Mouse (Mus musculus) intestine, embryonic 15.5 days (tissue): ENCODE results near the gene Timmdc1. TPM values are rescaled to one million over a fixed set of nuclear protein-coding genes. Genes with fewer than 3 reads are reported as not detected.

Experiments used
- ATAC-seq: fragments of 200-750 bp; cut with Nextera tagmentation; 2 replicates; pipeline ENCODE4 v1.8.0; 2017; ENCODE audit warnings: moderate TSS enrichment, moderate library complexity
- H3K27ac ChIP-seq: fragments of 300-500 bp; sonication (generic); 2 replicates; pipeline ENCODE4 v1.5.1; 2015; ENCODE audit warnings: mild to moderate bottlenecking, inconsistent platforms
- H3K27me3 ChIP-seq: fragments of 300-500 bp; sonication (generic); replicated peaks from 2 replicates; pipeline ENCODE4 v1.6.1; 2015; ENCODE audit warnings: inconsistent platforms
- H3K36me3 ChIP-seq: fragments of 300-500 bp; sonication (generic); 2 replicates; pipeline ENCODE4 v1.6.1; 2015; ENCODE audit warnings: inconsistent platforms
- H3K4me1 ChIP-seq: fragments of 300-500 bp; sonication (generic); replicated peaks from 2 replicates; pipeline ENCODE4 v1.6.1; 2015; ENCODE audit warnings: inconsistent platforms
- H3K4me2 ChIP-seq: fragments of 300-500 bp; sonication (generic); replicated peaks from 2 replicates; pipeline ENCODE4 v1.6.1; 2015; ENCODE audit warnings: mild to moderate bottlenecking, inconsistent platforms
- H3K4me3 ChIP-seq: fragments of 300-500 bp; sonication (generic); replicated peaks from 2 replicates; pipeline ENCODE4 v1.5.1; 2015; ENCODE audit warnings: inconsistent platforms
- H3K9ac ChIP-seq: fragments of 300-500 bp; sonication (generic); 2 replicates; pipeline ENCODE4 v1.6.1; 2015; ENCODE audit warnings: inconsistent platforms
- H3K9me3 ChIP-seq: fragments of 300-500 bp; sonication (generic); 2 replicates; pipeline ENCODE4 v1.6.1; 2016; ENCODE audit warnings: inconsistent platforms
- WGBS: fragments of 180-500 bp; shearing (Covaris S2); methylation state at CpG from one replicate; pipeline ENCODE4 v1.1.7; 2015; 5-methylcytosine and 5-hydroxymethylcytosine counted together
- polyA plus RNA-seq: library from polyadenylated mRNA; unstranded; fragments of >200 nt; fragmentation: Nextera tagmentation; extraction: Ambion mirVana; gene quantifications from 2 replicates; pipeline ENCODE4 v1.2.1, GENCODE M21; 2015

Timmdc1 gene
- polyA plus RNA-seq, 1 experiment from 2014 or later: 25.6 TPM

DNA sequence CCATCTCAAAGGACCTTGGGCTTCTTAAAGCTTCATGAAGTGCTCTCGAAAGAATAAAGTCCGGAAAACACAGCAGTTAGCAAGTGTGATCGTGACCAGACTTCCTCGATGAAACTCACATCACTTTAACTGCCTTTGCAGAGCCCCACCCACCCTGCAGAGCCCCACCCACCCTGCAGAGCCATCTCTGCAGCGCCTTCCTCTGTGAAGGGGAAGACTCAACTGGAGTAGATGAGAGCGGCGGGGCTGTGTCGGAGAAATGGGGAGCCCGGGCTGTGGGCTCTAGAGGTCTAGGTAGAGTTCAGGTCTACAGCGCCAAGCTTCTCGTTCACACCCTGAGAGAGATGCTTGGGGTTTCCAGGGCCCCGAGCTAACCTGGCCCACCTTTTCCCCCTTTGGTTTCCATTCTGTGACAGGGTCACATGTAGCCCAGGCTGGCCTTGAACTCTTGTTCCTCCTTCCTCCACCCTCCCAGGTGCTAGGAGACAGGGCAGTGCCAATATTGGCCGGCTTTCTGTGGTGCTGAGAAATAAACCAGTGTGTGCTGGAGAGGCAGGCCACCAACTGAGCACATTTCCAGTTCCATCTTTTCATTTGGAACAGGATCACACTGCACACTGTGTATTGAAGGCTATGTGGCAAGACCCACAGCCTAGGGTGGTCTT lies 16.4 kb upstream of the Timmdc1 start:
- H3K27ac ChIP-seq: no peak overlapping the region
- H3K4me2 ChIP-seq: no peak overlapping the region
- H3K36me3 ChIP-seq: peaks cover 21% of the 10 kb centered on the region
- no peaks in the 10 kb centered on the region for H3K27me3 ChIP-seq
- H3K4me1 ChIP-seq: no peaks in the 10 kb centered on the region
- H3K9ac ChIP-seq: no peak overlapping the region
- 89% methylated on average over 13 of the region's 13 CpGs for WGBS
- no peaks in the 10 kb centered on the region for H3K9me3 ChIP-seq
- no peak for ATAC-seq
- H3K4me3 ChIP-seq: no peak overlapping the region

DNA sequence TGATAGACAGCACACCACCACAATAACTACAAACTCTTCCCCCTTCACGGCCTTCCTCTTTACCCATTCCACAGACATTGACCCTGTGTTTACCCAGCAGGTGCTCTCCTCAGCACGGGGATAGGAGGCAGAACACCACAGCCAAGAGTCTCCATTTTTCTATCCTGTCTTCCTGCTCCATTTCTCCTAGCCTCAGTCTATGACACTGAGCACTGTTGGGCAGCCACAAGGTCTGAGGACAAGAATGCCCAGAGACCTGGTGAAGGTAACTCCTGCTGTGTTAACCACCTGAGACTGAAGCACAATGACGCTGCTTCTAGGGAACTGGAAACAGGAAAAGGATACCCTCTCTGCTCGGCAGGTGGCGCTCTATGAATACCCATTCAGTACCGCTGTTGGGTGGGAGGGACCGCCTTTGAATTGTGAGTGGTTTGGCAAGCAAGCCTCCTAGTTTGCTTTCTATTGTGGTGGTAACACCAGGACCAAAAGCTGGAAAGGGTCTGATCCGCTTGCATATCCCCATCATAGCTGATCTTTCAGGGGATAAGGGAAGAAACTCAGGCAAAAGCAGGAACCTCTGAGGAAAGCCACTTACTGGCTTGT lies 14.2 kb upstream of the Timmdc1 start:
- Histone ChIP-seq H3K9me3 (no peaks in the 10 kb centered on the region), H3K9ac (no peak overlapping the region), H3K27me3 (no peaks in the 10 kb centered on the region), H3K4me1 (no peaks in the 10 kb centered on the region), H3K4me3 (no peak overlapping the region), H3K27ac (no peak overlapping the region), H3K36me3 (peaks cover 28% of the 10 kb centered on the region), H3K4me2 (no peak overlapping the region)
- ATAC-seq: peak; percentile 66
- WGBS: 40% methylated on average over 8 of the region's 8 CpGs

DNA sequence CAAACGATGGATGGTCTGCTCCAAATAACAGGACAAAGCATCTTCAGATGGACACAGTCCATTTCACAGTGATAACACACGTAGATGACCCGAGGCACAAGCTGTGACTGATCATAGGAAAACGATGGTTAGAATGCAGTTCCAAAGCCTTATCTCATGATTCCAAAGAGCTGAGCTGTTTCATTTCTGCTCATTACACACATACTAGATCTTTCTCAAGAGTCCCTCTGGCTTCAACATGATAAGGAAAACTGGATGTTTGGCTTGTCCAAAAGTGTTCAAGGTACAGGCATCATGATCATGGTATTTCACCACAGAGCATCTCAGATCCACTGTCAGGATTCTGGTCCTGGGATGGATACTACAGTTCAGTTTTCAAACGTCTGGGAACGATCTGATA lies 3.8 kb upstream of the Timmdc1 start:
- no peak overlapping the region for H3K9ac ChIP-seq
- 85% methylated on average over 6 of the region's 6 CpGs for WGBS

DNA sequence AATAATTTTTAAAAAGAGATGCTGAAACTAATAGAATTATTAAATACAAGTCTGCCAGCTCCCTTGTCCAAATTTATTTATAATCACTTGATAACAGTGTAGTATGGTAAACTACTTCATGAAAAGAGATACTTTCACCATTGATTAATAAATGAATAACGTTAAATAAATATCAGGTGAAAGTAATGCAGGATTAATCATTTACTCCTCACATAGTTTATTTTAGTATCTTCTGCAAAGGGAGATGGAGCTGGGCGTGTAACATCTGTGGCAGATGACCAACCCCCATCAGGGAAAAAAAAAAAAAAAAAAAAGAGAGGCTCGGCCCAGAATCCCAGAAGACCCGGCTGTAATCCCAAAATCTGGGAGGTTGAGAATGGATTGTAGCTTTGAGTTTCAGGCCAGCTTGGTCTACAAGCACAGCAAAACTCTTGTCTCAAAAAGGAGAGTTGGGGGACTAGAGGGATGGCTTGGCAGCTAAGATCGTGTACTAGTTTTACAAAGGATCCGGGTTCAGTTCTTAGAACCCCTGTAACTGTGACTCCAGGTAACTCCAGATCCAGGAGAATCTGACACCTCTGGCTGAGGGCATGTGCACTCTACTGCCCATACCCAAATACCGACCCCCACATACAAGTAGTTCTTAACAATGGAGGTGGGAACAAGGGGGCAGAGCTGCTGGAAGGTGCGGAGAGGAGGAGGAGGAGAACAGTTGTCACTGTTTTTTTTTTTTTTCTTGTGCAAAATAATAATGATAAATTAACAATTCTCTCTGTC lies 1.1 kb downstream of the Timmdc1 start:
- no peaks in the 10 kb centered on the region for H3K27me3 ChIP-seq
- no peak for ATAC-seq
- 0 out of 2 replicates have a peak overlapping the region, but pooled peaks have one; percentile 8 for H3K9ac ChIP-seq
- H3K4me3 ChIP-seq: peak overlapping the region; percentile 93
- 20% methylated on average over 8 of the region's 8 CpGs for WGBS
- H3K4me2 ChIP-seq: peak overlapping the region; percentile 53
- no peaks in the 10 kb centered on the region for H3K9me3 ChIP-seq
- peaks cover 3% of the 10 kb centered on the region; the same call in 1 of the 2 replicates for H3K36me3 ChIP-seq
- peaks cover 8% of the 10 kb centered on the region; the same call in 1 of the 2 replicates for H3K4me1 ChIP-seq
- no peak overlapping the region for H3K27ac ChIP-seq

More for the DNA sequence above, 3.8 kb upstream of the Timmdc1 start:
- Histone ChIP-seq H3K9me3 (no peaks in the 10 kb centered on the region), H3K36me3 (peaks cover 8% of the 10 kb centered on the region), H3K4me2 (no peak overlapping the region), H3K27ac (no peak overlapping the region), H3K4me3 (no peak overlapping the region), H3K27me3 (no peaks in the 10 kb centered on the region), H3K4me1 (peaks cover 8% of the 10 kb centered on the region; the same call in 1 of the 2 replicates)
- no peak for ATAC-seq

GRCm38 (mm10) chr16:38519140-38519539 lies 3.3 kb downstream of the Timmdc1 start:
- Histone ChIP-seq H3K4me3 (no peak overlapping the region), H3K27ac (no peak overlapping the region), H3K27me3 (no peaks in the 10 kb centered on the region), H3K4me2 (no peak overlapping the region), H3K9me3 (no peaks in the 10 kb centered on the region), H3K9ac (no peak overlapping the region), H3K4me1 (peaks cover 8% of the 10 kb centered on the region; the same call in 1 of the 2 replicates), H3K36me3 (peaks cover 5% of the 10 kb centered on the region; the same call in 1 of the 2 replicates)
- WGBS: 96% methylated on average over 2 of the region's 2 CpGs
- no peak for ATAC-seq

DNA sequence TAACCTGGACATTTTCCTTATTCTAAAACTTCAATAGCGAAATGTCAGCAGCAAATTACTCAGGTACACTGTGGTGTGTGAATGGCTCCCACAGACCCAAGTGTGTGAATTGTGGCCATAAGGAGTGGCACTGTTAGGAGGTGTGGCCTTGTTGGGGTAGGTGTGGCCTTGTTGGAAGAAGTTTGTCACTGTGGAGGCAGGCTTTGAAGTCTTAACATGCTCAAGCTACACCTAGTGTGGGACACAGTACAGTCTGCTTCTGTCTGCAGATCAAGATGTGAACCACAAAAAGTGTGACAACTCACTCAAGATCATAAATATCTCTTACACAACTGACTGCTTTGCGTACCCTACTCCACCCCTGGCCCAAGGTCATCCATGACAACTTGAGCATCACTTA lies 11.6 kb downstream of the Timmdc1 start:
- Histone ChIP-seq H3K4me1 (no peaks in the 10 kb centered on the region), H3K9me3 (no peaks in the 10 kb centered on the region), H3K27me3 (no peaks in the 10 kb centered on the region), H3K9ac (no peak overlapping the region), H3K4me3 (no peak overlapping the region), H3K36me3 (peaks cover 13% of the 10 kb centered on the region), H3K4me2 (no peak overlapping the region), H3K27ac (no peak overlapping the region)
- 89% methylated on average over 2 of the region's 2 CpGs for WGBS
- ATAC-seq: 0 out of 2 replicates have a peak, but pooled peaks have one; percentile 21

- Histone ChIP-seq H3K27me3 (no peaks in the 10 kb centered on the region), H3K9ac (no peak overlapping the region), H3K36me3 (peaks cover 11% of the 10 kb centered on the region; the same call in 1 of the 2 replicates), H3K4me2 (no peak overlapping the region), H3K4me3 (no peak overlapping the region), H3K4me1 (0 out of 2 replicates have a peak, but pooled peaks cover 4% of the 10 kb centered on the region), H3K9me3 (no peaks in the 10 kb centered on the region), H3K27ac (no peak overlapping the region)
- WGBS: 80% methylated on average over 4 of the region's 4 CpGs
- ATAC-seq: peak; percentile 78
These were observed 16.3 kb downstream of the Timmdc1 start for GRCm38 (mm10) chr16:38506041-38506634.

DNA sequence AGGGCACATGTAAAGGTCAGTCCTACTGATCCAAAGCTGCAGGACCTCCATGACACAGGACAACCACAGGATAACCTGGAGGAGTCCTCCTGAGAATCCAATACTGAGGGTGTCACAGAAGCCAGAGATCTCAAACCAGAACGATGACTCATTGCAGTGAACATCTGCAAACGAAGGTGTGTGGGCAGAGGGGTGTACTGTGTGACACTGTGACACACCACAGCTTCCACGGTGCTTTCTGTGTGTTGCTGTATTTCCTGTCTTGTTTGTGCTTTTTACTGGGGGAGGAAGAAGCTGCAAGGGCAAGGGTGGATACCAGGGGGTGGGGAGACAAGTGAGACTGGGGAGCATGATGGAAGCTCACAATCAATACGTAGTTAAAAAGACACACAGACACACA lies 18.9 kb downstream of the Timmdc1 start:
- no peaks in the 10 kb centered on the region for H3K27me3 ChIP-seq
- H3K27ac ChIP-seq: no peak overlapping the region
- peaks cover 9% of the 10 kb centered on the region; the same call in 1 of the 2 replicates for H3K36me3 ChIP-seq
- H3K4me2 ChIP-seq: no peak overlapping the region
- ATAC-seq: 0 out of 2 replicates have a peak, but pooled peaks have one; percentile 2
- H3K9me3 ChIP-seq: no peaks in the 10 kb centered on the region
- H3K4me1 ChIP-seq: 0 out of 2 replicates have a peak, but pooled peaks cover 4% of the 10 kb centered on the region
- 84% methylated on average over 4 of the region's 4 CpGs for WGBS
- H3K4me3 ChIP-seq: no peak overlapping the region
- no peak overlapping the region for H3K9ac ChIP-seq

- Histone ChIP-seq H3K27me3 (no peaks in the 10 kb centered on the region), H3K4me3 (no peak overlapping the region), H3K36me3 (0 out of 2 replicates have a peak, but pooled peaks cover 13% of the 10 kb centered on the region), H3K4me2 (no peak overlapping the region), H3K9me3 (no peaks in the 10 kb centered on the region), H3K4me1 (0 out of 2 replicates have a peak, but pooled peaks cover 4% of the 10 kb centered on the region), H3K27ac (no peak overlapping the region), H3K9ac (no peak overlapping the region)
- peak; percentile 39; the same call in 1 of the 2 replicates for ATAC-seq
- 79% methylated on average over 10 of the region's 10 CpGs for WGBS
These were observed 20.0 kb downstream of the Timmdc1 start for GRCm38 (mm10) chr16:38502469-38502868.

DNA sequence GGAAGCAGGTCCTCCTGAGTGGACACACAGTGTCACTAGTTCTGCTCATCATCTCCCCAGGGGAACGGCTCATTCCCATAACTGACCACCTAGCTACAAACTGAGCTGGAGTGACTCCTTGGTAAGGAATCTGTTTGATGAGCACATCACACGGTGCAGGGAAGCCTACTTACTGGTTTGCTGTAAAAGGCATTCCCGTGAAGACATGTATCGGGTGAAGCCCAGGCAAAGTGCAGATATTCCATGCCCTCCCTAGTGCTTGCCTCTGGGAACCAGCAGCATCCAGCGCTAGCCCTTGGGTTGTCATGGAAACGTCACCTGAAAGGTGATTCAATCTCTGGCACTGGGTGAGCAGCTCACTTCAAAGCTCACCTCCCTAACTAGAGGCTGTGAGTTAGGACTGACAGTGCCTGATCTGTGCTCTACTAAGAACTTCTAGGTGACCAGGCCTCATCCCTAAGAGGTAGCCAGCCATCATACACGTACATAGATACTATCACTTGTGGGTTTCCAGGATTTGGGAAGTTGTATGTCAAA lies 25.8 kb downstream of the Timmdc1 start:
- no peaks in the 10 kb centered on the region for H3K9me3 ChIP-seq
- 80% methylated on average over 7 of the region's 7 CpGs for WGBS
- H3K4me3 ChIP-seq: no peak overlapping the region

DNA sequence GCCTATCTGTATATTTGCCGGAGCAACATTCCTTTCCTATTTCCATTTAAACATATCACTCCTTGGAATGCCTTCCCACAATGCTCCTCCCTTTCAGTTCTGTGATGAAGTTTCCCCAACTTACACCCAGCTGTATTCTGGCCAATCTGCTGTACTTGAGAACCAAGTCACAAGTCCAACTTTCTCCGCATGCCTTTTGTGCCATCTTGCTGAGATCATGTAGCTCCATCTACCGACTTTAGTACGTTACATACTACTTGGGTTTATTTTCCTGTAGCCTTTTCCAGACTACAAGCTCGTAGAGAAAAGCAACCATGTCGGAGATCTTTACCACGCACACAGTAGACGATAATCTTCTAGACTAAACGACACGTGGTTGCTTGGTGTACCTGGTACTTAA lies 28.6 kb downstream of the Timmdc1 start:
- Histone ChIP-seq H3K27me3 (no peaks in the 10 kb centered on the region), H3K4me3 (no peak overlapping the region), H3K36me3 (0 out of 2 replicates have a peak, but pooled peaks cover 8% of the 10 kb centered on the region), H3K4me2 (no peak overlapping the region), H3K27ac (no peak overlapping the region), H3K9ac (no peak overlapping the region), H3K9me3 (no peaks in the 10 kb centered on the region), H3K4me1 (no peaks in the 10 kb centered on the region)
- ATAC-seq: no peak
- 80% methylated on average over 10 of the region's 10 CpGs for WGBS

More for the DNA sequence above, 25.8 kb downstream of the Timmdc1 start:
- Histone ChIP-seq H3K27ac (no peak overlapping the region), H3K27me3 (no peaks in the 10 kb centered on the region), H3K4me1 (no peaks in the 10 kb centered on the region), H3K9ac (no peak overlapping the region), H3K4me2 (no peak overlapping the region), H3K36me3 (0 out of 2 replicates have a peak, but pooled peaks cover 9% of the 10 kb centered on the region)
- no peak for ATAC-seq
